Mouse (Mus musculus) adipocyte (in vitro differentiated cells): ENCODE data around the gene Vmn2r57.
"Not testable (repeated sequence)": the region's sequence is repeated elsewhere in the genome, so short reads cannot be mapped to it uniquely, and the experiment has no call there.

Experiments
- DNase-seq: peaks from one replicate; pipeline ENCODE4 v3.0.0-alpha.2; 2016; ENCODE audit warnings: low spot score

Vmn2r57 gene

DNA sequence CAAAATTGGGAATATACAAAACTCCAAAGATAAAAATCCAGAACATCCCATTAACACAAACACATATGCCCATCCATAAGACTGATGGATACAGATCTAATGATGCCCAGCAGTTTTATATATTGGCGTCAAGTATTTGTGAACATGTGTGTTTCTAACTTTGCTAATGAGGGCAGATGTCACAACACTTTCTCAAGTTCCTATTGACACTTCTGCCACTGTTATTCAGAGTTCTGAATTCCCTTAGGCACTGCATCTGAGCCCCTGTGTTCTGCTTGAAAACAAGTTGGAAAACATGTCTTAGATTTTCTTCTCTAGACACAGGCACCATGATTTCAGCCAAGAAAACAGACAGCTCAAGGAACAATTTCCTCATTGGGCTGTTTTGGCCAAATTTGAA is at the start of gene Vmn2r57:
Gene Vmn2r57 (minus strand): TSS at position 101 of the 400 bp plus-strand sequence.
- DNase-seq = not testable (repeated sequence)

- no peak for DNase-seq
These were observed 49.4 kb upstream of the Vmn2r57 start for GRCm38 (mm10) chr7:41497871-41498270.

DNA sequence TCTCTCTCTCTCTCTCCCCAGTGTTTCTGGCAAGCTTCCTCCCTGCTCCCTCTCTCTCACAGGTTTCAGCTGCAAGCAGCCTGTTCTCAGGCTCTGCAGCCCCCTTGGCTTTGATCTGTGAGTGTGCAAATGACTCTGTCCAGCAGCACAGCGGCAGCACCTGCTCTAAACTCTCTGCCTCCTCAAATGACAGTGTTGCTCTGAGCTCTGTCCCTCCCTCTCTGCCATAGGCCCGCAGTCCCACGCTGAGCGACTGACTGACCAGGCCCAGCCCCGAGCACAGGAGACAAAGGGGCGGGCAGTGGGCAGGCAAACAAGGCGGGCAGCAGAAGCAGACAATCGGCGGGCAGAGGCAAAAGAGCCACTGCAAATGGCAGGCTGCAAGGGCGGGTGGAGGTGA is 3.4 kb upstream of the Vmn2r57 start:
- DNase-seq = no peak

DNA sequence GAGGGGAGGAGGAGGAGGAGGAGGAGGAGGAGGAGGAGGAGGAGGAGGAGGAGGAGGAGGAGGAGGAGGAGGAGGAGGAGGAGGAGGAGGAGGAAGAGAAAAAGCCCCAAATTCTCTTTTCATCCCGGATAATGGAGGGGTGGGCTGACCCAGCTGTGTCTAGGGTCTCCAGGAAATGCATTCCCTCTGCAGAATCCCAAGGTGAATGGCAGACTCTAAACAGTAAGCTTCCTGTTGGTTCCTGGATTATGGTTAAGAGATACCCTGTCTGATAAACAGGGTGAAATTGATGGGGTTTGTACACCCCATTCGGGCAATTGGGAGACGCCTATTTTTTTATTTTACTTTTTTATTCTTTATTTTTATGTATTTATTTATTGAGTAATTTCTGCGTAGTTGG is 54.4 kb downstream of the Vmn2r57 start:
- no peak for DNase-seq

DNA sequence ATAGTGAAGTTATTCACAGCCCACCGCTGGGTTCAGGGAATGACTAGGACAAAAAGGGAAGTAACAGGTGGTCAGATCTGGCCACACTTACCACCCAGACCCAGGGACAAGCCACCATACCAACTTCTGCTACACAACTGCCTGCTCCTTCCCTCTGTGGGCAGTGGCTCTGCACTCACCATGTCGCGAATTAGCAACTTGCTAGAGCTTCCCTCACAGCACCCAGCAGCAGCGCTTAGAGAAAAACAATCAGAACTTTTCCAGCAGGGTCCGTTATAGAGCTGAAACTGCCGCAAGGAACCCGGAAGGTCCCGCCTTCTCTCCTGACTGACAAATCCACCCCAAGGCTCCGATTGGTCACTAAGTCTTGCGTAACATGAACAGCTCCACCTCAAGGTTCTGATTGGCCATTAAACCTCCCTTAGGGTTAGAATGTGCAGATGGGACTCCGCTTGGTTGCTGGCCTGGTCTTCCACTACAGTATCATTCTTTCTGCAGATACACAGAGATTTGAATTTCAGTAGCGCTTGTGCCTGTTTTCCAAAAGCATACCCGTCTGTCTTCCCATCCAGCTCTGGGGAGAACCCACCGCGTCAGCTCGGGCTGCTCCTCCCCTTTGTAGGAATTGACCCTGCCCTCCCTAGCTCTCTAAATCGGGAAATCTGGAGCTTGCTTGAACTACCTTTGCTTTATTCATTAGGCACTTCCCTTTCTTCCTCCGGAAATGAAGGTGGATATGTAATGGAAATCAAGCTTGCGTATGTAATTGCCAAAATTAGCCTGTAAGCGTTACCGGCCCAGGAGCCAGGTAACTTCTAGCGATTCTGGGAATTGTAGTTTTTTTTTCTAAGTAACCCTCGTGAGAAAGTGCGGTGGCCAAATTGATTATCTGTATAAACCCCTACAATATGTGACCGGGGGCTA is 55.2 kb downstream of the Vmn2r57 start, which contains the start of gene AI987944:
Gene AI987944 (minus strand): TSS at position 332 of the 924 bp plus-strand sequence.
- DNase-seq = peak; percentile 90
